Mouse (Mus musculus) lung, adult 2 months (tissue): ENCODE measurements at regions not wholly inside any gene's neighbourhood (a gene's known extent, or its start where the extent isn't known, plus 50 kb on each side); places are given as distances from the start of the nearest gene placed in this dataset.
A peak's percentile ranks its signal among the peaks of the same experiment; 100 is the strongest.

Experiments
- DNase-seq: peaks from one replicate; pipeline ENCODE4 v3.0.0; 2022
- H3K4me1 ChIP-seq: fragments of 200-500 bp; 2 replicates; pipeline ENCODE4 v1.6.1; 2011; ENCODE audit warnings: low read length; ENCODE audit not compliant: control insufficient read depth, insufficient read depth
- H3K4me3 ChIP-seq: fragments of 200-500 bp; replicated peaks from 2 replicates; pipeline ENCODE3; 2011; ENCODE audit warnings: low read depth, mild to moderate bottlenecking, control low read depth, low read length; ENCODE audit errors: extremely low read depth
- CTCF ChIP-seq: fragments of 200-500 bp; IDR thresholded peaks from 2 replicates; pipeline ENCODE4 v1.5.1; 2011; ENCODE audit warnings: mild to moderate bottlenecking, low read length, control low read depth; ENCODE audit not compliant: insufficient read depth
- POLR2A ChIP-seq: fragments of 200-500 bp; IDR thresholded peaks from 2 replicates; pipeline ENCODE4 v1.6.1; 2011; ENCODE audit warnings: low read depth, mild to moderate bottlenecking, control low read depth, low read length, borderline replicate concordance; ENCODE audit errors: extremely low read depth
- WGBS: fragments of 180-500 bp; shearing (Covaris S2); methylation state at CpG from one replicate; pipeline ENCODE4 v1.1.7; 2018; 5-methylcytosine and 5-hydroxymethylcytosine counted together

DNA sequence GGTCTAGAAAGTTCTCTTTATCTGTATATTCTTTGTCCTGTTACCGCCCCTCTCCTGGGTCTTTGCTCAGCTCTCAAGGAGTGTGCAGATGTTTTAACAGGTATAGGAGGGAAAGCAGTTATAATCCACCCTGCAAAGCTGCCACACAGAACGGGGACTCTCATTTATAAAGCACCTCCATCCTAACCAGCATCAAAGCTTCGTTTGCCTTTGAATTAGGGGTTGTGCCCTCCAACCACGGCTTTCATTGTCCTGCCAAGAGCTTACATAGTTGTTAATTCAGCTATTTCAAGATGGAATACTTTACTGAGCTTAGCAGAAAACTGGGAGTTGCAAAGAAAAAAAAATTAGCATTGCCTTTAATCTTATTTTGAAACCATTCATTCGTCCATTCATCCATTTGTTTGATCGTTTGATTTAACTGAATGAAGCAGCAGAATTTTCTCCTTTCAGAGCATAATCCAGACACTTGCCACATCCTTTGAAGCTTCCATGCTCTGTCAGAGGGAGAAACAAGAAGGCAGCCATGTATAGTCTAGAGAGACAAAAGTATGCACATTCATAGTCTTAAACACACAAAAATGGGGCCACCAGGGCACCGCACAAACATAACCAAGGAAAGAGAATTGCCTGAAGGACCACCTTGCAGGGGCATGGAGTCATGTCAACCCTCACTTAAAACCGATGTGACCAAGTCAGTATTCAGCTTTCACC lies 116.2 kb downstream of the Kdr start:
- no peak for DNase-seq
- no peak overlapping the region for H3K4me3 ChIP-seq
- no peak for TF ChIP-seq CTCF
- TF ChIP-seq POLR2A = no peak
- 49% methylated on average over 8 of the region's 8 CpGs for WGBS
- H3K4me1 ChIP-seq = no peaks in the 10 kb centered on the region

DNA sequence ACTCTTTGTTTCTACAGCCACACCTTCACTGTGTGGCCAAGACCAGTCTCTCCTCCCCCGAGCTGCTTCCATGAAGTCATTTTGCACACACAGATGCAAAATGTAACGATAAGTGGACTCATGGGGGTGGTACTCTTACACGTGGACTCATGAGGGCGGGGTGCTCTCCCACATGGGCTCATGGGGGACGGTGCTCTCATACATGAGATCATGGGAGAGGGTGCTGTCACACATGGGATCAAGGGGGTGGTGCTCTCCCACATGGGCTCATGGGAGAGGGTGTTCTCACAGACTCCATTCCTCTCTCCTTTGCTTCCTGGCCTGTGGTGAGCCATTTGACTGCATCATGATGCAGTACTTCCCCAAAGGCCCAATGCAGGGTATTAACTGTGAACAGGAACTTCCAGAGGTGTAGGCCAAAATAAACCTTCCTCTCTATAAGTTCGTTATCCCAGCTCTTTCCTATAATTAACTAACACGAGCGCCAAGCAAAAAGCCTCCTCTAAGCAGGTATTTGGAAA lies 118.9 kb downstream of the Kdr start:
- Histone ChIP-seq H3K4me3 (no peak overlapping the region), H3K4me1 (no peaks in the 10 kb centered on the region)
- no peak for TF ChIP-seq CTCF
- TF ChIP-seq POLR2A = no peak
- no peak for DNase-seq
- WGBS = 80% methylated on average over 8 of the region's 8 CpGs

DNA sequence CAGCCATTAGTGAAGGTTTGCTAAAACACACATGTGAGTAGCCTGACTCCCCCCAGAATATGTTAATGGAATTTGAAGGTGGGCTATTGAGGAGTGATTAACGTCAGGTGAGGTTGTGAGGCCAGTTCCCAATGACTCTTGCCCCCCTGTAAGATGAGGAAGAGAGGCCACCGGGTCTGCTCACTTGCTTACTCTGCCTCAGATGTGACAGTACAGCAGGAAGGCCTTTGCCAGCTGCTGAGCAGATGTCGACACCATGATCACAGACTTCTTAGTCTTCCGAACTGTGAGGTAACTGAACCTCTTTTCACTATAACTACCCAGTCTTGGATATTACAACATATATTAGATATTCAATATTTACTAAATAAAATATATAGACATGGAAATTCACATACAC lies 127.4 kb downstream of the Kdr start:
- WGBS = 79% methylated on average over 4 of the region's 4 CpGs
- Histone ChIP-seq H3K4me3 (no peak overlapping the region), H3K4me1 (no peaks in the 10 kb centered on the region)
- no peak for DNase-seq
- TF ChIP-seq CTCF = no peak
- no peak for TF ChIP-seq POLR2A

DNA sequence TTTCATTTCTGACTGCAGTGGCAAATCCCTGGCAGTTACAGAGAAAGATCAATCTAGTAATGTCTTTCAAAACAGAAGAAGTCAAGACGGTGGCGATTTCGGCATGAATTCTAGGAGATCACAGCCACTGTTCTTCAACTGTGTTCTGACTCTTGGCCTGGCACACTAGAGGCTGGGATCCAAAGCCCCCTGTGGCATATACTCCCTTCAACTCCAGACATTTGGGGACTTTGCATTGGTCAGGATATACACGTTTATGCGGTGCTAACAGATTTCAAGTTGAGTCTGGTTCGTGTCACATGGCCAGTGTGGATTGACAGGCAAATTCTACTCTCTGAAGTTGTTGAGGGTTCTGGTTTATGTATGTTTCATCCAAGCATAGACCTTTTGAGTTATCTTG lies 130.3 kb downstream of the Kdr start:
- no peak for TF ChIP-seq CTCF
- no peak for TF ChIP-seq POLR2A
- no peak overlapping the region for H3K4me3 ChIP-seq
- DNase-seq = no peak
- no peaks in the 10 kb centered on the region for H3K4me1 ChIP-seq
- WGBS = 91% methylated on average over 6 of the region's 6 CpGs

DNA sequence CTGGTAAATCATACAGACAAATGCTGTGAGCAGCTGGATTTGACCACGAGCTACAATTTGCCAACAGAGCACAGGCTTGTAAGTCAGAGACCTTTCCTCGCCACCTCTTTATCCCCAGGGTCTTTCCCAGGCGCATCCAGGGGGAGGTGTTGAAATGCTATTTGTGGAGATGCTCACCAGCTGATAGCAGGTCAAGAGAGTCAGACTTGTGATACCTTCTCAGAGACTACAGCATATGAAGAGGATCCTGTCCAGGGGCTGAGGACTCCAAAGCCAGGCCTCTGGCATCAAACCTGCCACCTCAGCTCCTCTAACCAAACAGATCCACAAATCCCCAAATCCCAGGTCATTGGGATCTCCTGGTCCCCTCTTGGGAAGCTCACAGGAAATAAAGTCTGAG lies 130.9 kb downstream of the Kdr start:
- 91% methylated on average over 3 of the region's 3 CpGs for WGBS
- no peak for TF ChIP-seq POLR2A
- no peak for TF ChIP-seq CTCF
- no peak for DNase-seq
- Histone ChIP-seq H3K4me3 (no peak overlapping the region), H3K4me1 (no peaks in the 10 kb centered on the region)

DNA sequence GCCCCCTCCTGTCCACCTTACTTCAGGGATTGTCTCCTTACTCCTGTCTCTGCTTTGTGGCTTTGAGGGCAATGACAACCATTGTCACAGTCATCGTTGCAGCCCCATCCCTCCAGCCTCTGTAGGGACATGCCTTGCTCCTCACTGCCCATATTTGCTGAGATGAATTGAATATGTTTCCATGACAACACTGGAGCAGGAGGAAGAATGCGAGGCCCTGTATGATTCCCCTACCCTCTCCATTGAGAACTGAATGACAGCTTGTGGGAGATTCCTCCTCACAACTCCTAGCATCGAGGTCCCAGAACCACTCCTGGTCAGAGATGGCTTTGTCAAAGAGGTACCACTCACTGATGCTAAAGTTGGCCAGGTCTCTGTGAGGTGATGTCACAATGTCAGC lies 132.2 kb downstream of the Kdr start:
- 83% methylated on average over 3 of the region's 3 CpGs for WGBS
- no peak overlapping the region for H3K4me3 ChIP-seq
- no peaks in the 10 kb centered on the region for H3K4me1 ChIP-seq
- TF ChIP-seq CTCF (no peak), POLR2A (no peak)
- no peak for DNase-seq

DNA sequence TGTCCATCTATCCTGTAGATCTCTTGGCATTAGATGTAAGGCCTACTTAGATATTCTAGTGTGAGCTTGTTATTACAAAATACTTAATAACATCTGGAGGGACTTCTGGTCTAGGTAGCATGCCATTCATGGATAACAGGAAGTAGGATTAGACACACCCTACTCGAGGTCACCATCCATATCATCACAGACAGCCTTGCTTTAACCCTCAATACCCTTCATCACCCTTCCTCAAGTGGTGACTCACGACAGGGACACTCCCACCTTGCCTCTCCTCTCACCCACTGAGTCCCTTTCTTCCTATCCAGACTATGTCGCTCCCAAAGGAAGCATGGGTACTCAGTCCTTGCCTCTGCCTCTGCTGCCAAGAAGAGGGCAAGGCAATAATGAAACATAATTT lies 134.5 kb downstream of the Kdr start:
- WGBS = 54% methylated on average over 3 of the region's 3 CpGs
- Histone ChIP-seq H3K4me3 (no peak overlapping the region), H3K4me1 (no peaks in the 10 kb centered on the region)
- TF ChIP-seq POLR2A (no peak), CTCF (no peak)
- DNase-seq = no peak

DNA sequence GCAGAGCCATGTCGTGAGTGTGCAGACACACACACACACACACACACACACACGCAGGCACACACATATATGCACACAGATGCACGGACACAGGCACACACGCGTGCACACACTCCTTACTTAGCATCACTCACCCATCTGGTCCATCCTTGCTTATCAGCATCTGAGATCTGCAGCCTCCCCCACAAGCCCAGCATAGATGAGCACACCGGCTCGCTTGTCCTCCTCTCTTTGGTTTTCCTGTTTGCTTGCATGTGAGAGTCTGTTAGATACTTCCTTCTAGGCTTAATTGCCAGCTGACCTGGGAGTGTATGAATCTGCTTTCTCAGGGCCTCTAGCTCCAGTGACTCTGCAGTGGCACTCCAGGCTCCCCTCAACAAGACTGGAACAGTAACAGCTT lies 137.8 kb downstream of the Kdr start:
- 75% methylated on average over 7 of the region's 7 CpGs for WGBS
- TF ChIP-seq POLR2A (no peak), CTCF (no peak)
- H3K4me3 ChIP-seq = no peak overlapping the region

DNA sequence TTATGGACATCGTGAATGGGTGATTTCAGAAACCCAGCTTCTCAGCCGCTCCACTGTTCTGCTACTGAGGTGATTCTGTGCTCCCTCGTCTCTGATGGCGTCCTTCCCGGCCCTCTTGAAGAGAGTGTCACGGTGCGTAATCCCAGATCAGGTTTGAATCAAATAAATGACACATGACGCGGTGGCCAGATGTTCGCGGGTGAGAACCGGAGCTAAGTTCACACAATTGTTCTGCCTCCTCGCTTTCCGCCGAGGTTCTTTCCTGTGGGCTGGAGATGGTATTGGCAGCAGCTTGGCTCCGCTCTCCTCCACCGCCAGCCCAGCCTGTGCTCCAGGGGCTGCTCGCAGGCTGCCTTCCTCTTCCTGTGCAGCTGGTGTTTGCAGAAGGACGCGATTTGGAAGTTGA lies 142.7 kb downstream of the Kdr start:
- H3K4me3 ChIP-seq = peak overlapping the region; percentile 33
- 19% methylated on average over 20 of the region's 20 CpGs for whole genome bisulfite sequencing
- DNase-seq = peak; percentile 26
- peaks cover 6% of the 10 kb centered on the region for H3K4me1 ChIP-seq
- TF ChIP-seq CTCF = no peak
- TF ChIP-seq POLR2A = no peak

More for the DNA sequence above, 137.8 kb downstream of the Kdr start:
- H3K4me1 ChIP-seq = no peaks in the 10 kb centered on the region
- no peak for DNase-seq

DNA sequence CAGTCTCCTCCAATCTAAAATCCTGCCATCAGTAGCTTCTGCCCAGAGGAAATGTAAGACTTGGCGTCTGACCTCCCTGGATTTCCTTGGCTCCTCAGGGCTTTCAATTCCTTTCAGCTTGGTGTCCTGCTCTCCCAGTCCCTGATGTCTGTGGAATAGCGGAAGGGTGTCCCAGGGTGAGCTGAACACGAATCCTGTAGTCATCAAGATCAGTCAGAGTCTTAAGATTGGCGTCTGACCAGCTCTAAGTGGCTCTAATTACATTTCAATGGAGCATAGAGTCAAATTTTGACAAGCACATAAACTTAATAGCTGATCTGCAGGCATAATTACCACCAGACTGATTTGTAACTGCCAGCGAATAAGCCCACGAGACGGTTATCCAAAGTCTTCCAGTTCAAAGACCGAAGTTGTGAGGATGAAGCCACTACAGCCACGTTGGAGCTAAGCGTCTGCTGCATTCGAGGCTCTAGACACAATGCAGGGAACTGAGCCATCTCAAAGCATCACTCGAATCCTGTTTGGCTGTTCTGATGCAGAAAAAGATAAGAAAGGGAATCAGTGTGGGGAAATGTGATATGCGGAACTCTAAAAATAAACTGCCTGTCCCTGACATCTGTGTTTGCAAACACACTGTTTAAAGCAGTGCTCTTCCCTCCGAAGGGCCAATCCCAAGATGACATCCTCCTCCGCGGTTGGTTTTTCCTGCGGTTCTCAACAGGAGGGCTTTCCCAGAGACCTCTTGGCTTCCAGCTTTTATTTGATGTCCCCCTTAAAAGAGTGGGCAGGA lies 143.3 kb downstream of the Kdr start:
- TF ChIP-seq CTCF (no peak), POLR2A (no peak)
- Histone ChIP-seq H3K4me3 (no peak overlapping the region), H3K4me1 (peaks cover 6% of the 10 kb centered on the region)
- 24% methylated on average over 17 of the region's 17 CpGs for WGBS
- peak; percentile 23 for DNase-seq
